Mouse (Mus musculus) heart, postnatal 14 days (tissue): ENCODE data around the gene Zc3h10. TPM values are rescaled to one million over a fixed set of nuclear protein-coding genes. Genes with fewer than 3 reads are reported as not detected.

Source experiments
- DNase-seq, 2 experiments: peaks; one replicate each; pipeline ENCODE4 v3.0.0; 2021 to 2022
- intact Hi-C: fragments of 180-260 bp; cut with DNase I; formaldehyde crosslinking; loops from one replicate; pipeline ENCODE4 v1.15.1; 2025
- long read RNA-seq, 2 experiments: library from polyadenylated mRNA; stranded (forward); transcript quantifications; one replicate each; pipeline ENCODE4 v2.0.0; 2021
- total RNA-seq, 2 experiments: library from RNA; stranded (reverse); gene quantifications; 2 replicates each; pipeline ENCODE4 v1.2.3; 2021

Zc3h10 gene
- total RNA-seq: 1 to 10 TPM; 7.0 to 8.4 TPM
- long read RNA-seq, experiment 1, transcript Zc3h10-201 (3 exons, 3,721 nt): major isoform, 15 of 21 reads
- long read RNA-seq, experiment 1, partial matches to known transcripts: 2 of 21 reads
- long read RNA-seq, experiment 1, other reads (novel, unspliced or antisense): 0 of 21 reads
- long read RNA-seq, experiment 2, transcript Zc3h10-201 (3 exons, 3,721 nt): major isoform, 8 of 19 reads
- long read RNA-seq, experiment 2, partial matches to known transcripts: 0 of 19 reads
- long read RNA-seq, experiment 2, other reads (novel, unspliced or antisense): 11 of 19 reads

DNA sequence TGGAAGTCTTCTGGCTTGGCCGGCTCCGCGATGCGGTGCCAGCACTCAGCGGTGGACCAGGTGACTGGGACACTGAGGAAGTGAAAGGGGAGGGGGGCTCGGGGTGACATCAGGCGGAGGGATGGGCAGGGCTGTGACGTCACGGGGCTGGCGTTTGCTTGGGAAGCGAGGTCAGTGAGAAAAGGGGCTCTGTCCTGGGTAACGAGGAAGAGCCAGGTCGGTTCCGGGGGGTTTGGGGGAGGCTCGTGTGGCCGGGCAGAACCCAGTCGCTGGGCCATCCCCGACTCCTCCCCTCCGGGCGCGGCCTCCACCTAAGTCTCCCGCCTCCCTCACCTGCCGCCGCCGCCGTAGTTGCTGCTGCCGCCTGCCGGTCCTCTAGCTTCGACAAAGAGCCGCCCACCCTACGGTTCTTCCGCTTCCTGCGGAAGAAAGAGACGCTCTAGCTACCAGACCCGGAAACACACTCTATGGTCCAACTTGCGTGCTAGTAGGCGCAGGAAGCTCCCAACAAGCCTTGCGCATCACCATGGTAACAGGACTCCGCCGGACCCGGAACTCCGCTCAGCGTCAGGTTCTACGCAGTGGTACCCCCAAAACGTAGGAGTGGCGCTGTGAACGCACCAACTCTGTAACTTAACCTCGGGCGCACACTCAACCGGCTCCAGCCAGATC, at the start of gene Zc3h10:
Gene Zc3h10, minus strand, starts transcription at position 414 of the 672 bp plus-strand sequence.
- intact Hi-C loops: loop anchor here (5.0 kb wide), 1 partner anchor 65 kb away; no protein-coding TSS in a partner anchor
- peak; percentile 89 to 91 for DNase-seq

DNA sequence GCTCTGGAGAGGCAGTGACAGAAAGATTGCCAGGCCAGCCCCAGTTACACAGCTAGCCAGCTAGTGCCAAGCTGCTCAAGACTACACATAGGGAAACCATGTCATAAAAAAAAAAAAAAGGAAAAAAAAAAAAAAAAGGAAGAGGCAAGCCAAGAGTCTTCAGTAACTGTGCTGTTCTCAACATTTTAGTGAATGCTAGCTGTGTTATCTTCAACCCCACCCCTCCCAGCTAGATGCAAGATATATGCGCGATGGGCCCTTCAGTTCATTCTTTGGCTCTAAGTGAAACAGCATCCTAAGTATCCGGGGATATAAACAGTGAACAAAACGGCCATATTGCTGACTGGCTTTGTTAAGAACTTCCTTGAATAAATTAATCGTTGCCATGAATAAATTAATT, 45.2 kb upstream of the Zc3h10 start:
- DNase-seq: no peak
- intact Hi-C loops: no loop called here

DNA sequence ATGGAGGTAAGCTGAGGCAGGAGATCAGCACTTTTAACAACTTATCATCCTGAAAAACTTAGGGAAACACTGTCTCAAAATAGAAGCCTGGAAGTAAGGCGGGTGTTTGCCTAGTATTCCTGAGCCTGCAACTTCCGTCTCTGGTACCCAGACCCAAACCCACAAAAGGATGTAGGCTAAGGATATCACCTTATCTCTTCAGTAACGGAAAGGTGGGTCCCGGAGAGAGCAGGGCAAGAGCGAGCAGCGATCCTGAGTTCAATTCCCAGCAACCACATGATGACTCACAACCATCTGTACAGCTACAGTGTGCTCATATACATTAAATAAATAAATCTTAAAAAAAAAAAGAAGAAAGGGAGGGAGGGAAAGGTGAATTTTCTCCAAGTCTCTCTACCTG, 43.9 kb upstream of the Zc3h10 start:
- intact Hi-C loops: no loop called here
- DNase-seq: no peak

DNA sequence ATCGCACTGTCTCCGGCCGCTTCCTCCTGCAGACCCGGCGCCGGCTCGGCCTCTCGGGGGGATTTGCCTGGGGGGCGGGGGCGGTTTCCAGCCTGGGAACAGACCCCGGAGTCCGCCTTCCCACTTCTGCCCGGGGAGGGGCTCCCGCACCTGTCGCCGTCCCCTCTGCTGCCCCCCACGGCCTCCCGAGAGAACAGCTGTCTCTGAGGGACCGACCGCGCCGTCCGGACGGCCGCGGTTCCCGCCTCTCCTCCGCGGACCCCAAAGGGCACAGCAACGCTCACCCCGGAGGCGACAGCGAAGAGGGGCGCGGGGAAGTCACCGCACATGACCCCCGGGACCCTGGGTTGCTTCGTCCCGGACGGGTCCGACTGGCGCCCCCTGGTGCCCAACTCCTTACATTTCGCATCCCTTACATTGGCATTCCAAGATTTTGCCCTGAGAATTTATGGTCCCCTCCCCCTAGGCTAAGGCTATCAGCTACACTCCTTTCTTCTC, 42.7 kb upstream of the Zc3h10 start:
- peak; percentile 70 to 71 for DNase-seq
- intact Hi-C loops: no loop called here

DNA sequence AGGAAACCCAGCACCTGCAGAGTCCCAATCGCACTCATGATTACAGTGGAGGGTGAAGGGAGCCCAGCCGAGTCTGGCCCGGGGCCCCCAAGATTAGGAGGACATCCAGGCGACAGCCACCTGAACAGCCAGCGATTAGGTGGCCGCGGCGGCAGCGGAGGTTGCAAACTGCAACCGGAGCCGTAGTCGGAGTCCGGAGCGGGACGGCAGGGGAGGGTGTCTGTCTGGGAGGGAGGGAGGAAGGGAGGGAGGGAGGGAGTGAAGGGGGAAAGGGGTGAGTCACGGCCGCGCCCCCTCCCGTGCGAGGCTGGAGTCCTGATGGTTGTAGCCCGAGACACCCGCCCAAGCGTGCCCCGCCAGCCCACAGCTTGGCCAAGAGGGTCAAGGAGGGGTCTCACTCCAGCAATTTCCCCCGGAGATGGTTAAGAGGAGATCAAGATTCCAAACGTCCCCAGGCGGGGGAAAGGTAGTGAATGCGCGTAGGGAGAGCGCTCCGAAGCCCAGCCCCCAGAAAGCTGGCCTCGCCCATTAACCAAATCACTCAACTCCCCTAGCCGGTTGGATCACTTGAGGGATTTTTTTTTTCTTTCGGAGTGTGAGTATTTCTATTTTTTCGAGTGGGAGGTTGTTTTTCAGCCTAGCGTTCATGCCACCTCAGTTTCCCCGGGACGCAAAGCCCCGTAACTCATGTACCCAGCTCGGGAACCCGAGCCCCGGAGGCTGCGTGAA, 42.1 kb upstream of the Zc3h10 start, which contains the start of gene Erbb3:
Gene Erbb3, minus strand, starts transcription at position 189 of the 729 bp plus-strand sequence.
- intact Hi-C loops: no loop called here
- peak; percentile 33 to 39 for DNase-seq

DNA sequence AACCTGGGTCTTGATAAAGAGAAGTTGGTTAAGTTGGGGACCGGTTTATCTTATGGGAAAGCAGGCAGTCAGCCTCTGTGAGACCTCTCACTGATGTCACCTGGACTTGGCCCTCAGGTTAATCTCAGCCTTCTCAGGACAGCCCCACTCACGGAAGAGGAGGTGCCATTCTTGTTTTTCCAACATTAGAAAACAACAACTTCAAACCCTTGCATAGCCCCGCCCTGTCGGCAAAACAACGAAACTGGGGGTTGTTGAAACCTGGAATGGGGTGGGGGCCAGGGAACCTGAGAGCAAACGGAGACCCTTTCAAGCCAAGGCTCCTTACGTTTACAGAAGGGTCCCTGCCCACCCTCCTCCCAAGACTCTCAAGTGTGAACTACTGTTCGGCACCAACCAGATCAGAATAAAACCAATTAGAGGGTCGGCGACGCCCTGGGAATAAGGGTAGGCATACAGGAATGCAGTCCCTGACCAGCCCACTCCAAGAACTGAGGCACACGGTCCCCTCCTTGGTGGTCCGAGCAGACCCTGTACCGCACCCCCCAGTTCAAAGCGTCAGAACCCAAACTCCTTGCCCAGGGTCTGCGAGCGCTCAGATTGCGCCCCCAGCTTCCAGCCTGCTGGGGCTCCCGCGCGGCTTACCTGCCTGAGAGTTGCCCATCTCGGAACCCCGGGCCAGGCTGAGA, 41.3 kb upstream of the Zc3h10 start:
- DNase-seq: no peak
- intact Hi-C loops: no loop called here

DNA sequence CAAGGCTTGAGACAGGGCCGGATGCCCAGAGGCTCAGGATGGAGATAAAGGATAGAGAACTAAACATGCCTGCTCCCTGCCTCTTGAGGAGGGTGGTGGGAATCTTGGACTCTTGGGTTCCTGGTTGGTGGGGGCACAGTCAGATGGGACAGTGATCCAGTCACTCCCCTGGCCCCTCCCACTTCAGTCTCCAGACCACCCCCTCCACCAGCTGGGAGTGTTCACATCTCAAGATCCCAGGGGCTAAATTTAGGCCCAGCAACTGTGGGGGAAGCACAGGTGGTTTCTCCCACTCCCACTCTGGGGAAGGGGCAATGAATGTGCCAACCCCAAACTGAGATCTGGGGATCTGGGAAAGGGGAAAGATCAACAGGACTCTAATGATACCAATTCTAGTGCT, 40.6 kb upstream of the Zc3h10 start:
- intact Hi-C loops: no loop called here

DNA sequence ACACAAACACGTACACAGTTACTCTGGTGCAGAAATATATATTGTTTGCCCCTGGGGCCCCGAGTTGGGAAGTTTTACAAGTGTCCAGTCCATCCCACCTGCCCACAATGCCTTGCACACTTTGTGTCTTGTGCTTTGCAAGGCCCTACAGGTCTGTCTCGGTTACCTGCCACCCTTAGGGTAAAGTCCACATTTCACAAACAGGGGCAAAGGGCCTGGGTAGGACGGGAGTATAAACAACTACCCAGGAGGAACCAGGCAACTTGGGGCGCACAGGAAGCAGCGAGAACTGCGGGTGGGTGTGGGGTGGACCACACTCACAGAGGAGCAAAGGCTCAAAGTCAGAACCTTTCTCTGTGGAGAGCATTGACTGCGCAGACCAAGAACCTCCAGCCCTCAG, 40.1 kb upstream of the Zc3h10 start:
- intact Hi-C loops: no loop called here
- no peak for DNase-seq

More for the DNA sequence above, 40.6 kb upstream of the Zc3h10 start:
- no peak for DNase-seq

DNA sequence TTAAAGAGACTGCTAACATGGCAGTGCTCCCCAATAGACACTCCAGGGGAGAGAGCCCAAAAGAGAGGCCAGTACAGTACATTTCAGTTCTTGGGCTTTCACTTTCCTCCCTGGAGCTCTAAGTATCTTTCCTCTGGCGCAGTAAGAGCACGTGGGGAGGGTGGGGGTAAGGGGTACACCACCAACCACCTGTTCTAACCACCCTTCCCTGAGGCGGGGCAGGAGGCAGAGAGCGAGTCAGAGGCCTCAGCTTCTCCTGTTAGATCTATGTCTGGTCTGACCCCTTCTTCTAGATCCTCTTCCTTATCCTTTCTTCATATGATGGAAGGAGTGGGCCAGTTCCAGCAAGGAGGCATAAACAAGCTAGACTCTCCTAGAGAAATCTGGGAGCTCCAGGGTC, 39.5 kb upstream of the Zc3h10 start:
- no peak for DNase-seq
- intact Hi-C loops: no loop called here

DNA sequence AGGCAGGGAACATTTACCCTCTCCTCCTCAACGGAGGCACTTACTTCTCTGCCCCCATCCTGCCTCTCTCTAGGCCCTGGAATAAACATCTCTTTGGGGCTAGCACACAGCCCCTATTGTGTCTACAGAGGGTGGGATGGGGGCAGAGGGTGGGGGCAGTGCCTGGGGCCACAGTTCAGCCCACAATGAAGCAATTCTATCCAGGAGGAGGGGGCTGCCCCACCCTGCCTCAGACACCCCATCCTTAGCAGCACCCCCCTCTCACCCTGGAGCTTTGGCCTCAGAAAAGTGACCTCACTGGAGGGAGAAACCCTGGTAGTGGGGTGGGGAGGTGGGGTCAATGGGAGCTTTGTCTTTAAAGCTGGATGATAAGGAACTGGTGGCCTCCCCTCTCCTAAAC, 39.0 kb upstream of the Zc3h10 start:
- intact Hi-C loops: no loop called here

DNA sequence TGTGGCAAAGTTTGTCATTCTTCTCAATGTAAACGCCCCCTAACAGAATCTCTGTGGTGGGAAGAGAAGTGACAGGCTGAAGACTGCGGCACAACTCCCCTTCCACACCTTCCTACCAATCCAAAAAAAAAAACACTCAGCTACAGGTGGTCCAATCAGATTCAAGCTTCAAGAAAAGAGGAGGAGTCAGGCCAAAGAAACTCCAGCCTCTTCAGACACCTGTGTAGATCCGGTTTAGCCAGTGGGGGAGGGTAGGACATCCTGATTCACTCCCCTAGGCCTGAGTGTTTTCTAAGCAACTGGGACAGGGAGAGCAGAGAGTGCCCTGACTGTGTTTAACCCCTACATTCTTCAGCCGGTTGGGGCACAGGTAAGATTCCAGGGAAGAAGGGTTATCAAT, 36.8 kb upstream of the Zc3h10 start:
- intact Hi-C loops: no loop called here
- DNase-seq: no peak

More for the DNA sequence above, 39.0 kb upstream of the Zc3h10 start:
- DNase-seq: no peak

DNA sequence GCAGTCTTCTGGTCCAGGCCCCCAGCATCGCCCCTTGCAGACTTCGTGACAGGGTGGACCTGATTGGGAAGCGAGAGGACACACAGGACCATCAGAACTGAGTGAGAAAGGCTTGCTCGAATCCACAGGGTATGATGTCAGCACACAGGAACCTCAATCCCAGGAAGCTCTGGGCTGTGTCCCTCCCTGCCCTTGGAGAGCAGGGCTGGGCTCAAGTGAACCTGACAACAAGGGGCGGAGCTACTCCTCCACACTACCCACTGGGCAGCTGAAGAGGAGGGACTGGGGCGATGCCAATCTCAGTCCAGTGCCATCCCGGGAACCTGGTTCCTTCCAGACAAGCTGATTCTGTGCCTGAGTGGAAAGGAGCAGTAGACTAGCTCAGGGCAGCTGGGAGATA, 36.1 kb upstream of the Zc3h10 start:
- peak; percentile 47 to 68 for DNase-seq
- intact Hi-C loops: no loop called here

DNA sequence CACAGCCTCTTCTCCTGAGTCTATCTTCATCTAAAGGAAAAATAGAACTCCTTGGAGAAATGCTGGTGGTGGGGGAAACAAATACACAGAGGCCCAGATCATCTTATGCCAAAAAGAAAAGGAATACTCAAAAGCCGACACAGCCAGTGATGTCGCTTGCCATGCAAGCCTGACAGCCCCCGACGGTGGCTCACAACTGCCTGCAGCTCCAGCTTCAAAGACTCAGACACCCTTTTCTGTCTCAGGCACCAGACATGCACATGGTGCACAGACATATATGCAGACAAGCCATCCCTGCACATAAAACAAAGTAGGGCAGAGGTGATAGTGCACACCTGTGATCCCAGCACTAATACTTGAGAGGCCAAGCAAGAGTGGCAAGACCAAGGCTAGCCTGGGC, 32.2 kb upstream of the Zc3h10 start:
- intact Hi-C loops: no loop called here
- DNase-seq: no peak

DNA sequence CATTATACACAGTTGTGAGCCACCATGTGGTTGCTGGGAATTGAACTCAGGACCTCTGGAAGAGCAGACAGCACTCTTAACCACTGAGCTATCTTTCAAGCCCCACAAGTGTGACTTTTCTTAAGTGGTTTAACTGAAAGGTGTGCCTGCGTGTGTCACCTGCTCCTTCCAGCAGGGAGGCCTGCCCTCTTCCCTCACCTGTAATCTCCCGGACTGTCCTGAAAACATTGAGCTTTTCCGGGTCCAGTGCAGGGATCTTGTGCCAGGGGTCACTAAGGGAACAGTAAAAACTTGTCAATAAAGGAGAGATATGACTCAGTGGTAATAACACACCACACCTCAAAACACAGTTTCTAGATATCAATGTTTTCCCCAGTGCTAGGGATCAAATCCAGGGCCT, 31.7 kb upstream of the Zc3h10 start:
- intact Hi-C loops: no loop called here
- DNase-seq: no peak

DNA sequence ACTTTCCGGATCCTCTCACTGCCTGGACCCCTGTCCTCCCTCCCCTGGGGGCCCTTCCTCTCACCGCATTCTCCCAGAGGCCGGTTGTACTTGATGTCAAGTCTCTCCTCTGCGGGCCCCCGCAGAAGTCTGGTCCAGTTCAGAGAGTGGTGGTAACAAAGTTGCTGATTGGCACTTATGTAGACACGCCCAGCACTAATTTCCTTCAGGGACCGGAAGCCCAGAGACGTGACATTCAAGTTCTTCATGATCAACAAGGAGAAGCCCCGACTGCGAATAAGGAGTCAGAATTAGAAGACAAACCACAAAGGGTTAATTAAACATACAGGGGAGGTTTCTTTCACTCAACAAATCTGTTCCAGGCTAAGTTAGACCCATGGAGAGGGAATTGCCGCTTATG, 30.8 kb upstream of the Zc3h10 start:
- intact Hi-C loops: no loop called here
- DNase-seq: no peak

DNA sequence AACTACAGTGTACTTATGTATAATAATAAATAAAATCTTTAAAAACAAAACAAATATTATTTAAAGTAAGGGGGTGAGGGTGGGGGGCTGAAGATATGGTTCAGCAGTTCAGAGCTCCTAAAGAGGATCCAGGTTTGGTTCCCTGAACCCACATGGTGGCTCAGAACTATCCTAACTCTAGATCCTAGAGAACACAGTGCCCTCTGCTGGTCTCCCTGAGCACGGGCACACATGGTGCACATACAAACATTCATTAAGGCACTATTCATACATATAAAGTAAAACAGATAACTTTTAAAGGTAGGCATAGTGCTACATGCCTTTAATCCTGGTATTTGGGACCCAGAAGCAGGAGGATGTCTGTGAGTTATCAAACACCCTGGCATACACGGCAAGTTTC, 27.5 kb upstream of the Zc3h10 start:
- no peak for DNase-seq
- intact Hi-C loops: no loop called here

DNA sequence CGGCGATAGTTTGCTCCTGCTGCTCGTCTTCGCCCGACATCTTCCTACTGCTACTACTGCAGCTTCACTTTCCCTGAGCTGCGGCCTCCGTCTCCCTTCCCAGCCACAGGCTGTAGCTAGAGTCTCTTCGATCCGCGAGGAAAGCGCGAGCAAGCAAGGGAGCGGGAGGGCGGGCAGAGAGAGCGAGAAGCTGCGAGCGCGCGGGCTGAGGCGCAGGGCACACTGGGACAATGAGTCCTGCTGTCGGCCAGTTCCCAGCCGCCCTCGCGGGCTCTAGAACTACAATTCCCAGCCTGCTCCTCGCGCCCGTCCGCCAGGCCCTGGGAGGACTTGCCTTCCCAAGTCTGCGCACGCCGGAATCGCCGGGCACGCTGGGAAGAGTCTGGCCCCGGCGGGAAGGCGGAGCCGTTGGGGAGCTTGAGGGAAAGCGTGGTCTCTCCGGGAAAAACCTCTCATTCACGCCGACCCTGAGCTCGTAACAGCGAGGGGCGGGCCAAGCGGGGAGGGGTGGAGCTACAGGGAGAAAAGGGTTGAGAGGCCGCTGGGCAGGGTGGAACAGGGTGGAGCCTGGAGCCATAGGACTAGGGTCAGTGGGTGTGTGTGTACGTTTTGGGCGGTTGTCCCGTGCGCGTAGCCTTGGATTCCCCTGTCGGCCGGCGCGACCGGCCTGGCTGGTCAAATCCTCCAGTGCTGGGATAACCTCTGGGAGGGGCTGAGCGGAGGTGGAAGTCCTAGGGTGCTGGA, 18.4 kb upstream of the Zc3h10 start, which contains the start of gene Pa2g4:
Gene Pa2g4, minus strand, starts transcription at position 200 of the 744 bp plus-strand sequence.
- DNase-seq: peak; percentile 98
- intact Hi-C loops: loop anchor here (2.0 to 5.0 kb wide), 3 partner anchors 15 to 106 kb away; partner anchors contain the start of gene Suox

DNA sequence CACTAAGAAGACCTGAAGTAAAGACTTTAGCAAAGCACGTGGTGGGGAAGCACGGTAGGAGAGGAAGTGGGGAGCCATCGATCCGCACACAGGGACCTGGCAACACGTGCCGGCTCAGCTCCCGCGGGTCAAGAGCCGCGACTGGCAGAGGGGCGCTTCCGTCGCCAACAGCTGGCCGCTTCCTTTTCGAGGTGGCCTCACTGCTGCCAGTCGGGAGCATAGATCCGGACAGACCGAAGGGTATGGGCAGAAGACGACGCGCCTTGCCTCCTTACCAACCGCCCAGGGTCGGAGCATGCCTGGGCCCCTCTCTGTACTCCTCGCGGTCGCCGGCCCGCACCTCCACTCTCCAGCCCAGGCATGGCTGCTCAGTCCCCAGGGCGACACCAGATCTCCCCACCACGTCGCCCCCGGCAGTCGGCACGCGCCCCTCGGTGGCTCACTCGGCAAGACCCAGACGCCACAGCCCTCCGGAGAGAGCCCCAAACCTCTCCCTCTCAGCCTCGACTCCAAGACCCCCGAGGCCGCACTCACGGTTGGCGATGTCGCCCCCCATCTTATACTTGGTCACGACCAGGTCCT, 17.7 kb upstream of the Zc3h10 start:
- intact Hi-C loops: loop anchor here (2.0 to 5.0 kb wide), 3 partner anchors 14 to 107 kb away; partner anchors contain the start of gene Suox
- peak; percentile 36 to 49 for DNase-seq

DNA sequence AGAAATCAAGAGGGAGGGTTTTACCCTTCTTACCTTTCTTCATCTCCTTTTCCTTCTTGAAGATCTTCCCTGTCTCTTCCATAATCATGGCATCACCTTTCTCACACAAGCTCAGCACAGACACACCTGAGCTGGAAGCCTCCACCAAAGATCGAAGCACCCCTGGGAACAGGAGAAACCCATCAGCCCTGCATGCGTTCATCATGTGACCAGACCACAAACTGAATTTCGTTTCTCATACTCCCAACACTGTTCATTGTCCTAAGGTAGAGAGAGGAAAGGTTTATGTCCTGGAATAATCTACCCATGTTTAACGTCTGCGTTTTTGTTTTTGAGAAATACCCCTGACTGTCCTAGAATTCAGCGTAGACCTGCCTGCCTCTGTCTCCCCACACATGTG, 16.0 kb upstream of the Zc3h10 start:
- no peak for DNase-seq
- intact Hi-C loops: no loop called here
